In the genomic region with DNA sequence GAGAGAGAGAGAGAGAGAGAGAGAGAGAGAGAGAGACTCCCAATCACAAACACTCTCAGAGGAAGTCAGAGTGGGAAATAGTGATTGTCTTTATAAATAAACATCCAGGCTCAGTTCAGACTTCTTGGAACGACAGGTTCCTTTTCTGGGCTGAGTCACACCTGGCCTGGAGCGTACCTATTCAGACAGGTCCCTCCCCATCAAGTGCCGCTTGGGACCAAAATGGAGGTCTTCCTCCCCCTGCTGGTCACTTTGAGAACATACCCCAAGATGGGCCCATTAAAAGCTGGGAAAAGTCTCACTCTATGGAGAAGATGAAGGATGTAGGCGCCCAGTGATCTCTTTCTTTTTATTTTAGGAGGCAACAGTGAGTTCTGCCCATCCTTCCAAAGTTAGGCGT, we compare ENCODE assay signal across 9 mouse cellular contexts. TPM values are rescaled to one million over a fixed set of nuclear protein-coding genes. Genes with fewer than 3 reads are reported as not detected.
A peak's percentile ranks its signal among the peaks of the same experiment; 100 is the strongest.
DNase-seq lines count a peak whose midpoint lies in the region; ATAC-seq lines count a peak whose summit lies in the region.
"Had no signal": no experiment of that assay in that cellular context is flagged by ENCODE, and none has a peak within 500 bp of the region (broad histone marks: within the 10 kb centered on the region; RNA-seq: fewer than 3 reads in every experiment).

No protein-coding gene starts in this region.

- no peaks in the 10 kb centered on the region for H3K27me3 ChIP-seq in neural tube, embryonic 15.5 days (replicated peaks)
- H3K27me3 ChIP-seq: neural tube, embryonic 12.5 days had no signal

- 6% methylated on average over 5 of the region's 5 CpGs for WGBS in neural tube, embryonic 15.5 days

- DNase-seq in neural tube, embryonic 10.5 days (ENCODE audit: extremely low spot score, low spot score): peak; percentile 61
- DNase-seq in R1 (ENCODE audit: low read depth, low spot score): peak; percentile 68
- peak; percentile 72 to 80 for DNase-seq in cerebellum, postnatal 36 days
- peak; percentile 45 to 54 for DNase-seq in left cerebral cortex, postnatal 36 days (ENCODE audit: low spot score in 2 of 2)
- peak; percentile 77 for DNase-seq in thymus, postnatal 14 days

- H3K4me2 ChIP-seq in neural tube, embryonic 15.5 days: no peak overlapping the region
- H3K4me2 ChIP-seq: neural tube, embryonic 12.5 days had no signal

- intact Hi-C loops in left cerebral cortex, postnatal 36 days (cut with DNase I): loop anchor here (1.0 kb wide), 1 partner anchor 53 kb away; no protein-coding TSS in a partner anchor

- H3K27ac ChIP-seq in neural tube, embryonic 15.5 days (replicated peaks): no peak overlapping the region
- H3K27ac ChIP-seq: neural tube, embryonic 12.5 days had no signal

- no peak overlapping the region for H3K9ac ChIP-seq in neural tube, embryonic 15.5 days (replicated peaks)
- H3K9ac ChIP-seq: neural tube, embryonic 12.5 days had no signal

- no peak overlapping the region for H3K4me3 ChIP-seq in neural tube, embryonic 15.5 days (replicated peaks)
- H3K4me3 ChIP-seq: neural tube, embryonic 12.5 days had no signal

- H3K9me3 ChIP-seq in neural tube, embryonic 15.5 days (replicated peaks): no peaks in the 10 kb centered on the region
- H3K9me3 ChIP-seq: neural tube, embryonic 12.5 days had no signal

- no peaks in the 10 kb centered on the region for H3K36me3 ChIP-seq in neural tube, embryonic 15.5 days
- H3K36me3 ChIP-seq: neural tube, embryonic 12.5 days had no signal

- peaks cover 6% of the 10 kb centered on the region; the same call in 1 of the 2 replicates for H3K4me1 ChIP-seq in neural tube, embryonic 15.5 days

- ATAC-seq in neural tube, embryonic 15.5 days (ENCODE audit: low FRiP score): no peak
- ATAC-seq in granulocyte monocyte progenitor cell, adult 5-6 weeks (replicated peaks; ENCODE audit: poor library complexity, severe bottlenecking): peak; percentile 50; the same call in 1 of the 2 replicates
- ATAC-seq in monocyte, adult 5-6 weeks (replicated peaks; ENCODE audit: insufficient number of reproducible peaks, low FRiP score, low TSS enrichment, poor library complexity, severe bottlenecking): peak; percentile 46

RNA-seq across cellular contexts. Expression of gene Chit1, which starts 4.3 kb away (rescaled TPM):
- polyA plus RNA-seq in neural tube, embryonic 15.5 days (2015; fragmentation: Nextera tagmentation; extraction: Ambion mirVana): 0.87 and 0.89 TPM in 2 replicates
- 0.62 and 1.7 TPM in 2 replicates for total RNA-seq in granulocyte monocyte progenitor cell, adult 5-6 weeks (2014; fragmentation: Nextera tagmentation)
- total RNA-seq in granulocyte monocyte progenitor cell, adult 5-6 weeks (2017): 0.22 and 0.82 TPM in 2 replicates
- under 1 TPM; 0.23 to 0.30 TPM for total RNA-seq in left cerebral cortex, postnatal 36 days (2021)
- 0.67 to 1.4 TPM (median 0.85 TPM) in 3 replicates for total RNA-seq in monocyte, adult 5-6 weeks (2017)

RNA-seq across cellular contexts. Expression of gene Btg2, which starts 27.8 kb away (rescaled TPM):
- polyA plus RNA-seq in neural tube, embryonic 15.5 days (2015; fragmentation: Nextera tagmentation; extraction: Ambion mirVana): 20.6 and 29.3 TPM in 2 replicates
- total RNA-seq in granulocyte monocyte progenitor cell, adult 5-6 weeks (2014; fragmentation: Nextera tagmentation): 7.2 and 13.5 TPM in 2 replicates
- total RNA-seq in granulocyte monocyte progenitor cell, adult 5-6 weeks (2017): 31.3 and 33.7 TPM in 2 replicates
- total RNA-seq in left cerebral cortex, postnatal 36 days (2021): 10 to 100 TPM; 12.4 to 44.2 TPM
- total RNA-seq in monocyte, adult 5-6 weeks (2017): 390 to 783 TPM (median 430 TPM) in 3 replicates
